28 mouse cellular contexts compared by ENCODE assay signal in genomic region chr3:105100270-105100589, GRCm38 (mm10). TPM values are rescaled to one million over a fixed set of nuclear protein-coding genes. Genes with fewer than 3 reads are reported as not detected.
DNase-seq lines count a peak whose midpoint lies in the region; ATAC-seq and TF ChIP-seq lines count a peak whose summit lies in the region.
"Had no signal": no experiment of that assay in that cellular context is flagged by ENCODE, and none has a peak within 500 bp of the region (broad histone marks: within the 10 kb centered on the region; RNA-seq: fewer than 3 reads in every experiment).

No protein-coding gene starts in this region.

- H3K36me3 ChIP-seq in heart, embryonic 13.5 days, result no peaks in the 10 kb centered on the region
- H3K36me3 ChIP-seq in heart, adult 2 months (ENCODE audit: control insufficient read depth, insufficient read depth, low read length), result no peaks in the 10 kb centered on the region
- no peaks in the 10 kb centered on the region for H3K36me3 ChIP-seq in kidney, embryonic 15.5 days
- H3K36me3 ChIP-seq in kidney, adult 2 months (ENCODE audit: control insufficient read depth, insufficient read depth, low read length), result no peaks in the 10 kb centered on the region
- no peaks in the 10 kb centered on the region for H3K36me3 ChIP-seq in thymus, adult 2 months (ENCODE audit: control insufficient read depth, insufficient read depth, low read length)
- H3K36me3 ChIP-seq: hindbrain, embryonic 10.5 days; limb, embryonic 13.5 days; liver, embryonic 13.5 days had no signal

- no peak for TF ChIP-seq CTCF in heart, adult 2 months (IDR thresholded peaks at IDR 0.05)
- TF ChIP-seq CTCF in kidney, adult 2 months (conservative IDR thresholded peaks at IDR 0.05; ENCODE audit: insufficient read depth, insufficient read length, low read depth, low read length), result no peak
- TF ChIP-seq CTCF in thymus, adult 2 months (IDR thresholded peaks at IDR 0.05; ENCODE audit: borderline replicate concordance, control insufficient read depth, extremely low read depth, insufficient read depth, low read length, poor library complexity), result no peak

- H3K27me3 ChIP-seq in heart, embryonic 13.5 days (replicated peaks), result no peaks in the 10 kb centered on the region
- H3K27me3 ChIP-seq in heart, adult 2 months (ENCODE audit: control insufficient read depth, insufficient read depth, low read length), result no peaks in the 10 kb centered on the region
- no peaks in the 10 kb centered on the region for H3K27me3 ChIP-seq in kidney, embryonic 15.5 days
- H3K27me3 ChIP-seq in kidney, adult 2 months (replicated peaks; ENCODE audit: control insufficient read depth, insufficient read depth, low read length), result no peaks in the 10 kb centered on the region
- H3K27me3 ChIP-seq in thymus, adult 2 months (ENCODE audit: control insufficient read depth, insufficient read depth, low read length), result no peaks in the 10 kb centered on the region
- H3K27me3 ChIP-seq: limb, embryonic 13.5 days; liver, embryonic 13.5 days had no signal

- no peaks in the 10 kb centered on the region for H3K79me2 ChIP-seq in heart, adult 2 months (replicated peaks; ENCODE audit: control insufficient read depth, insufficient read depth, low read length)

- 59% methylated on average over 4 of the region's 4 CpGs for WGBS in heart, embryonic 13.5 days
- 77% methylated on average over 4 of the region's 4 CpGs for WGBS in heart, adult 2 months
- 43% methylated on average over 4 of the region's 4 CpGs for WGBS in kidney, embryonic 15.5 days
- 55% methylated on average over 4 of the region's 4 CpGs for WGBS in kidney, adult 2 months
- 92% methylated on average over 4 of the region's 4 CpGs for WGBS in thymus, adult 2 months

- intact Hi-C loops in heart, adult 2 months (cut with DNase I), result no loop called here

- H3K4me2 ChIP-seq in heart, embryonic 13.5 days, result no peak overlapping the region
- 0 out of 2 replicates have a peak overlapping the region, but pooled peaks have one; percentile 18 for H3K4me2 ChIP-seq in kidney, embryonic 15.5 days
- H3K4me2 ChIP-seq: limb, embryonic 13.5 days; liver, embryonic 13.5 days; lung, embryonic 14.5 days had no signal

- no peak for TF ChIP-seq POLR2A in heart, adult 2 months (IDR thresholded peaks at IDR 0.05; ENCODE audit: insufficient read depth, low read depth, low read length)
- no peak for TF ChIP-seq POLR2A in kidney, adult 2 months (IDR thresholded peaks at IDR 0.05; ENCODE audit: low read depth, low read length)
- no peak for TF ChIP-seq POLR2A in thymus, adult 2 months (IDR thresholded peaks at IDR 0.05; ENCODE audit: control insufficient read depth, extremely low read depth, insufficient read depth, low read length, poor library complexity)

- TF ChIP-seq EP300 in heart, adult 2 months (IDR thresholded peaks at IDR 0.05; ENCODE audit: insufficient read depth, low read depth, low read length), result no peak

- H3K9ac ChIP-seq in heart, embryonic 13.5 days, result peak overlapping the region; percentile 58; the same call in 1 of the 2 replicates
- H3K9ac ChIP-seq in heart, adult 2 months (ENCODE audit: low read depth, low read length), result no peak overlapping the region
- no peak overlapping the region for H3K9ac ChIP-seq in kidney, embryonic 15.5 days
- H3K9ac ChIP-seq: limb, embryonic 13.5 days; liver, embryonic 13.5 days; lung, embryonic 14.5 days had no signal

- H3K27ac ChIP-seq in heart, embryonic 13.5 days (replicated peaks), result peak overlapping the region; percentile 77
- no peak overlapping the region for H3K27ac ChIP-seq in heart, adult 2 months
- H3K27ac ChIP-seq in kidney, embryonic 15.5 days, result peak overlapping the region; percentile 81
- no peak overlapping the region for H3K27ac ChIP-seq in kidney, adult 2 months (ENCODE audit: insufficient read depth, low read depth, low read length)
- H3K27ac ChIP-seq in thymus, adult 2 months (ENCODE audit: control insufficient read depth, insufficient read depth, low read length), result peak overlapping the region; percentile 29; the same call in 1 of the 2 replicates
- H3K27ac ChIP-seq: hindbrain, embryonic 10.5 days; limb, embryonic 13.5 days; liver, embryonic 13.5 days had no signal

- ATAC-seq in heart, embryonic 13.5 days (ENCODE audit: extremely low read depth, insufficient number of reproducible peaks, low FRiP score, low TSS enrichment), result no peak
- peak; percentile 90 for ATAC-seq in kidney, embryonic 15.5 days (replicated peaks; ENCODE audit: low FRiP score)

- H3K4me1 ChIP-seq in heart, embryonic 13.5 days, result peaks cover 22% of the 10 kb centered on the region
- peaks cover 3% of the 10 kb centered on the region; the same call in 1 of the 2 replicates for H3K4me1 ChIP-seq in heart, adult 2 months (ENCODE audit: control insufficient read depth, insufficient read depth, low read length)
- H3K4me1 ChIP-seq in kidney, embryonic 15.5 days, result peaks cover 11% of the 10 kb centered on the region
- no peaks in the 10 kb centered on the region; the same call in 1 of the 2 replicates for H3K4me1 ChIP-seq in kidney, adult 2 months (ENCODE audit: control insufficient read depth, insufficient read depth, low read length)
- no peaks in the 10 kb centered on the region for H3K4me1 ChIP-seq in thymus, adult 2 months (replicated peaks; ENCODE audit: control insufficient read depth, insufficient read depth, low read length)
- H3K4me1 ChIP-seq: liver, embryonic 13.5 days had no signal

- H3K9me3 ChIP-seq in heart, embryonic 13.5 days, result no peaks in the 10 kb centered on the region
- H3K9me3 ChIP-seq in kidney, embryonic 15.5 days (replicated peaks), result no peaks in the 10 kb centered on the region
- H3K9me3 ChIP-seq: hindbrain, embryonic 10.5 days; limb, embryonic 13.5 days; liver, embryonic 13.5 days had no signal

- DNase-seq in heart, adult 2 months, result no peak
- DNase-seq in kidney, adult 2 months, result no peak
- DNase-seq in thymus, adult 2 months, result no peak
- DNase-seq in thymus, postnatal 0 days (ENCODE audit: low spot score), result no peak
- no peak for DNase-seq in layer of hippocampus, postnatal 14 days (ENCODE audit: low spot score in 2 of 2)
- DNase-seq: cerebellum, adult 18-20 months; cerebellum, postnatal 36 days; gastrocnemius, postnatal 36 days; kidney, adult 8-10 months; layer of hippocampus, postnatal 36 days; liver, embryonic 13.5 days; lung, postnatal 36 days; right cerebral cortex, adult 18-20 months had no signal

- no peak overlapping the region for H3K4me3 ChIP-seq in heart, embryonic 13.5 days
- no peak overlapping the region for H3K4me3 ChIP-seq in heart, adult 2 months
- no peak overlapping the region for H3K4me3 ChIP-seq in kidney, embryonic 15.5 days (replicated peaks)
- no peak overlapping the region for H3K4me3 ChIP-seq in kidney, adult 2 months (ENCODE audit: insufficient read depth, low read depth, low read length)
- no peak overlapping the region for H3K4me3 ChIP-seq in thymus, adult 2 months (ENCODE audit: control insufficient read depth, insufficient read depth, low read length)
- H3K4me3 ChIP-seq: hindbrain, embryonic 10.5 days; limb, embryonic 13.5 days; liver, embryonic 13.5 days had no signal

RNA-seq across cellular contexts. Expression of gene 4930564D02Rik, which starts 33.6 kb away (rescaled TPM):
- not detected in 2 replicates for polyA plus RNA-seq in heart, embryonic 13.5 days (2015; fragmentation: Nextera tagmentation; extraction: Ambion mirVana)
- not detected for total RNA-seq in heart, adult 2 months (2021)
- polyA plus RNA-seq in heart, adult 2 months (2012; rRNA removed), result not detected in 2 replicates
- polyA plus RNA-seq in kidney, embryonic 15.5 days (2015; fragmentation: Nextera tagmentation; extraction: Ambion mirVana), result not detected in 2 replicates
- polyA plus RNA-seq in kidney, adult 2 months (2012; rRNA removed), result not detected in 2 replicates
- not detected in 2 replicates for polyA plus RNA-seq in thymus, adult 2 months (2012; rRNA removed)
- polyA plus RNA-seq in thymus, postnatal 0 days (2015; fragmentation: Nextera tagmentation; extraction: Ambion mirVana), result not detected in 2 replicates
- total RNA-seq in layer of hippocampus, postnatal 14 days (2021), result not detected
- total RNA-seq: adrenal gland, adult 18-20 months; adrenal gland, postnatal 4 days; gastrocnemius, postnatal 36 days; layer of hippocampus, adult 18-20 months; layer of hippocampus, postnatal 36 days; left cerebral cortex, postnatal 14 days; megakaryocyte-erythroid progenitor cell, adult 5-6 weeks; monocyte, adult 5-6 weeks had no signal
- polyA plus RNA-seq: embryonic facial prominence, embryonic 11.5 days; forebrain, embryonic 16.5 days; hindbrain, embryonic 10.5 days; limb, embryonic 13.5 days; liver, embryonic 13.5 days; lung, embryonic 14.5 days; neural tube, embryonic 11.5 days; small intestine, adult 2 months had no signal

RNA-seq across cellular contexts. Expression of gene Cttnbp2nl, which starts 47.3 kb away (rescaled TPM):
- polyA plus RNA-seq in heart, embryonic 13.5 days (2015; fragmentation: Nextera tagmentation; extraction: Ambion mirVana), result 24.1 and 26.8 TPM in 2 replicates
- 10 to 100 TPM; 15.3 to 20.9 TPM for total RNA-seq in heart, adult 2 months (2021)
- polyA plus RNA-seq in heart, adult 2 months (2012; rRNA removed), result 3.9 and 4.1 TPM in 2 replicates
- 26.4 and 29.4 TPM in 2 replicates for polyA plus RNA-seq in kidney, embryonic 15.5 days (2015; fragmentation: Nextera tagmentation; extraction: Ambion mirVana)
- polyA plus RNA-seq in kidney, adult 2 months (2012; rRNA removed), result 3.6 and 4.2 TPM in 2 replicates
- polyA plus RNA-seq in thymus, adult 2 months (2012; rRNA removed), result 2.6 and 2.8 TPM in 2 replicates
- polyA plus RNA-seq in thymus, postnatal 0 days (2015; fragmentation: Nextera tagmentation; extraction: Ambion mirVana), result 6.7 TPM in 2 replicates
- total RNA-seq in layer of hippocampus, postnatal 14 days (2021), result 10 to 100 TPM; 30.0 to 34.0 TPM
- total RNA-seq: megakaryocyte-erythroid progenitor cell, adult 5-6 weeks had no signal

Comparison
In these comparisons a context has a peak if more than half of its experiments do, and no peak if none do; other contexts are left out.
1. H3K27ac ChIP-seq: peak in heart, embryonic 13.5 days (single experiment), kidney, embryonic 15.5 days (single experiment) and thymus, adult 2 months (single experiment); none in heart, adult 2 months (single experiment) and kidney, adult 2 months (single experiment).